Mouse (Mus musculus) heart, postnatal 0 days (tissue): ENCODE data around the gene Tsnax.

Experiments used
- CTCF ChIP-seq: IDR thresholded peaks from 2 replicates; pipeline ENCODE4 v1.5.1; 2016; ENCODE audit warnings: antibody characterized with exemption, control low read depth, low read depth
- EP300 ChIP-seq: IDR thresholded peaks from 2 replicates; pipeline ENCODE4 v1.6.1; 2016; ENCODE audit warnings: antibody characterized with exemption, low read depth

GRCm38 (mm10) chr8:124973221-124973620 lies 39.6 kb upstream of the Tsnax start:
- TF ChIP-seq CTCF (no peak), EP300 (no peak)
